Mouse (Mus musculus) heart, postnatal 0 days (tissue): ENCODE results near the gene Atf2.

Experiments
- CTCF ChIP-seq: IDR thresholded peaks from 2 replicates; pipeline ENCODE4 v1.5.1; 2016; ENCODE audit warnings: antibody characterized with exemption, control low read depth, low read depth
- EP300 ChIP-seq: IDR thresholded peaks from 2 replicates; pipeline ENCODE4 v1.6.1; 2016; ENCODE audit warnings: antibody characterized with exemption, low read depth

DNA sequence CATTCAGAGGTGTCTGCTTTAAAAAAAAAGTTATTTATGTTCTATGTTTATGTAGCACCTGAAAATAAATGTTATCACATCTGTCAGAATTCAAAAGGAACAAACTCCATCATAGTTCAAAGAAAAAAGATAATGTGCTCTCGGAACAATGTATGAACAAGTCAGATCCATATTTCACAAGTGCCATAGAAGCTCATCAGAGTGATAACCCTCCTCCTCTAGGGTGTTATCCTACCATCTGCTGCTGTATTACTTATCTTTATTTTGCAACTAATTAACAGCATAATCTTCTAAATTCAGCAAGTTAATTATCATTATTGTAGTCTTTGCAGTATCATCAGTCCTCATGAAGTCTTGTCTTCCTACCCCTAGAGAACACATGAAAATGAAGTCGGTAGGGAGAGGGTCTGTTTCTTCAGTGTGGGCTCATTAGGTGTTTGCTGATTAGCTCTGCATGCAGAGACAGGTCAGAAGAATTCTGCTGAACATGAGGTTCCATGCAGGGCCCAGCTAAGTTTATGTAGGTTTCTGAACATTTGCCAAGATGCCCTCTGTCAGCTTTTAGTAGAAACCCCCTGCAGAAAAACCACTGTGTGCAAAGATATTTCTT is 57.9 kb downstream of the Atf2 start:
- no peak for TF ChIP-seq CTCF
- no peak for TF ChIP-seq EP300
